28 mouse cellular contexts compared by ENCODE assay signal in the genomic region with DNA sequence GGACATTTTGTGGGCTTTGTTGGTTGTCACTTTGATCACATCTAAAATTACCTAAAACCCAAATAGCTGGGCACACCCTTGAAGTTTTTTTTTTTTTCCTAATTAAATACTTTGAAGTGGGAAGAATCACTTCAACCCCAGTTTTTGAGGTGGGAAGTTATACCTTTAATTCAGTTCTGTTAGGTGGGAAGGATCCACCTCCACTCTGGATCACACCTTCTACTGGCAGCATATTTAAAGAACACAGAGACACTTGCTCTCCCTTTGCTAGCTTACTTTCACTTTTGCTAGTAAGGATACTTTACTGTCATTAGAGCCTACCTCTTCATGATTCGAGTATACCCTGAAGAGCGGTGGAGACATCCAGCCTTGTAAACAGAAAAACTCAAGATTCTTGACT.
"Had no signal": no experiment of that assay in that cellular context is flagged by ENCODE, and none has a peak within 500 bp of the region (broad histone marks: within the 10 kb centered on the region; RNA-seq: fewer than 3 reads in every experiment).

No protein-coding gene starts in this region.

- H3K4me3 ChIP-seq: embryonic facial prominence, embryonic 10.5 days; embryonic facial prominence, embryonic 12.5 days; embryonic facial prominence, embryonic 13.5 days; embryonic facial prominence, embryonic 15.5 days; erythroblast, embryonic 14.5 days; forebrain, embryonic 10.5 days; forebrain, embryonic 12.5 days; forebrain, embryonic 13.5 days; forebrain, embryonic 15.5 days; gastrocnemius, adult 2 months; heart, adult 2 months had no signal

- H3K36me3 ChIP-seq: embryonic facial prominence, embryonic 10.5 days; embryonic facial prominence, embryonic 12.5 days; embryonic facial prominence, embryonic 13.5 days; embryonic facial prominence, embryonic 15.5 days; forebrain, embryonic 10.5 days; forebrain, embryonic 12.5 days; forebrain, embryonic 15.5 days had no signal

- H3K9me3 ChIP-seq: embryonic facial prominence, embryonic 10.5 days; embryonic facial prominence, embryonic 12.5 days; embryonic facial prominence, embryonic 13.5 days; embryonic facial prominence, embryonic 15.5 days; forebrain, embryonic 10.5 days; forebrain, embryonic 12.5 days; forebrain, embryonic 13.5 days; forebrain, embryonic 15.5 days had no signal

- H3K9ac ChIP-seq: embryonic facial prominence, embryonic 12.5 days; embryonic facial prominence, embryonic 13.5 days; embryonic facial prominence, embryonic 15.5 days; forebrain, embryonic 12.5 days; forebrain, embryonic 13.5 days; forebrain, embryonic 15.5 days; forebrain, postnatal 0 days had no signal

- H3K27me3 ChIP-seq: embryonic facial prominence, embryonic 12.5 days; embryonic facial prominence, embryonic 13.5 days; embryonic facial prominence, embryonic 15.5 days; forebrain, embryonic 12.5 days; forebrain, embryonic 13.5 days; forebrain, embryonic 15.5 days had no signal

- H3K4me1 ChIP-seq: embryonic facial prominence, embryonic 10.5 days; embryonic facial prominence, embryonic 12.5 days; embryonic facial prominence, embryonic 13.5 days; embryonic facial prominence, embryonic 15.5 days; forebrain, embryonic 10.5 days; forebrain, embryonic 12.5 days; forebrain, embryonic 13.5 days; forebrain, embryonic 15.5 days had no signal

- H3K27ac ChIP-seq: embryonic facial prominence, embryonic 10.5 days; embryonic facial prominence, embryonic 12.5 days; embryonic facial prominence, embryonic 13.5 days; embryonic facial prominence, embryonic 15.5 days; forebrain, embryonic 10.5 days; forebrain, embryonic 12.5 days; forebrain, embryonic 13.5 days; forebrain, embryonic 15.5 days; gastrocnemius, adult 2 months; heart, adult 2 months had no signal

- DNase-seq: cerebellum, adult 8-10 months; cerebellum, adult 9-10 months; cerebellum, adult 9-11 months; cerebellum, postnatal 10 days; cerebellum, postnatal 14 days; cerebellum, postnatal 25 days; cerebellum, postnatal 36 days; embryo, embryonic 11 days; forebrain, postnatal 0 days; gastrocnemius, adult 2 months; gastrocnemius, postnatal 10 days; gastrocnemius, postnatal 14 days; gastrocnemius, postnatal 25 days; gastrocnemius, postnatal 36 days; heart, adult 11 months; heart, adult 18-20 months; heart, adult 2 months had no signal

- H3K4me2 ChIP-seq: embryonic facial prominence, embryonic 12.5 days; embryonic facial prominence, embryonic 13.5 days; embryonic facial prominence, embryonic 15.5 days; forebrain, embryonic 12.5 days; forebrain, embryonic 13.5 days; forebrain, embryonic 15.5 days had no signal

- ATAC-seq: forebrain, embryonic 13.5 days; forebrain, embryonic 14.5 days; forebrain, embryonic 15.5 days; forebrain, embryonic 16.5 days; forebrain, postnatal 0 days had no signal
